Mouse (Mus musculus) thymus, postnatal 0 days (tissue): ENCODE results near the gene Chchd1. TPM values are rescaled to one million over a fixed set of nuclear protein-coding genes. Genes with fewer than 3 reads are reported as not detected.
"Not testable (repeated sequence)": the region's sequence is repeated elsewhere in the genome, so short reads cannot be mapped to it uniquely, and the experiment has no call there.

Experiments used
- DNase-seq: peaks from one replicate; pipeline ENCODE4 v3.0.0-alpha.2; 2015; ENCODE audit warnings: low spot score
- polyA plus RNA-seq: library from polyadenylated mRNA; unstranded; fragments of >200 nt; fragmentation: Nextera tagmentation; extraction: Ambion mirVana; gene quantifications from 2 replicates; pipeline ENCODE4 v1.2.1, GENCODE M21; 2015

The Chchd1 gene
- polyA plus RNA-seq, 1 experiment from 2014 or later = 235 TPM

GRCm38 (mm10) chr14:20686576-20686975 is 16.2 kb upstream of the Chchd1 start:
- DNase-seq = no peak

GRCm38 (mm10) chr14:20689009-20689408 is 13.8 kb upstream of the Chchd1 start:
- no peak for DNase-seq

GRCm38 (mm10) chr14:20691772-20692171 is 11.0 kb upstream of the Chchd1 start:
- DNase-seq = no peak

- DNase-seq = no peak
Measured at GRCm38 (mm10) chr14:20693589-20694101, 9.2 kb upstream of the Chchd1 start.

GRCm38 (mm10) chr14:20694185-20694883 is 8.5 kb upstream of the Chchd1 start:
- no peak for DNase-seq

GRCm38 (mm10) chr14:20694884-20695760 is 7.7 kb upstream of the Chchd1 start, which contains the start of gene Fut11:
Fut11 (plus strand) TSS chr14:20694968.
- DNase-seq = peak; percentile 89

GRCm38 (mm10) chr14:20695761-20696520 is 6.9 kb upstream of the Chchd1 start:
- DNase-seq = no peak

- peak; percentile 46 for DNase-seq
Measured at GRCm38 (mm10) chr14:20696986-20697385, 5.8 kb upstream of the Chchd1 start.

GRCm38 (mm10) chr14:20698515-20698914 is 4.3 kb upstream of the Chchd1 start:
- no peak for DNase-seq

GRCm38 (mm10) chr14:20700362-20700761 is 2.4 kb upstream of the Chchd1 start:
- no peak for DNase-seq

GRCm38 (mm10) chr14:20701554-20701953 is 1.3 kb upstream of the Chchd1 start:
- DNase-seq = no peak

- DNase-seq = no peak
Measured at GRCm38 (mm10) chr14:20702096-20702740, 588 bp upstream of the Chchd1 start.

- DNase-seq = not testable (repeated sequence)
Measured at GRCm38 (mm10) chr14:20703461-20703860, 655 bp downstream of the Chchd1 start.

GRCm38 (mm10) chr14:20707201-20708190 is 4.7 kb downstream of the Chchd1 start, which contains the start of gene Zswim8:
Zswim8 (plus strand) TSS chr14:20707552.
- peak; percentile 71 for DNase-seq

- DNase-seq = peak; percentile 54
Measured at GRCm38 (mm10) chr14:20708239-20708638, 5.4 kb downstream of the Chchd1 start.

- no peak for DNase-seq
Measured at GRCm38 (mm10) chr14:20713832-20714231, 11.0 kb downstream of the Chchd1 start.

GRCm38 (mm10) chr14:20718443-20718842 is 15.6 kb downstream of the Chchd1 start:
- no peak for DNase-seq

GRCm38 (mm10) chr14:20719767-20720166 is 17.0 kb downstream of the Chchd1 start:
- no peak for DNase-seq

GRCm38 (mm10) chr14:20721371-20721770 is 18.6 kb downstream of the Chchd1 start:
- DNase-seq = no peak

- no peak for DNase-seq
Measured at GRCm38 (mm10) chr14:20723006-20723405, 20.2 kb downstream of the Chchd1 start.
